Mouse (Mus musculus): ENCODE data around the gene Chst4. TPM values are rescaled to one million over a fixed set of nuclear protein-coding genes. Genes with fewer than 3 reads are reported as not detected.
A peak's percentile ranks its signal among the peaks of the same experiment; 100 is the strongest.

Gene Chst4
- total and polyA plus RNA-seq, 3 experiments: not detected

DNA sequence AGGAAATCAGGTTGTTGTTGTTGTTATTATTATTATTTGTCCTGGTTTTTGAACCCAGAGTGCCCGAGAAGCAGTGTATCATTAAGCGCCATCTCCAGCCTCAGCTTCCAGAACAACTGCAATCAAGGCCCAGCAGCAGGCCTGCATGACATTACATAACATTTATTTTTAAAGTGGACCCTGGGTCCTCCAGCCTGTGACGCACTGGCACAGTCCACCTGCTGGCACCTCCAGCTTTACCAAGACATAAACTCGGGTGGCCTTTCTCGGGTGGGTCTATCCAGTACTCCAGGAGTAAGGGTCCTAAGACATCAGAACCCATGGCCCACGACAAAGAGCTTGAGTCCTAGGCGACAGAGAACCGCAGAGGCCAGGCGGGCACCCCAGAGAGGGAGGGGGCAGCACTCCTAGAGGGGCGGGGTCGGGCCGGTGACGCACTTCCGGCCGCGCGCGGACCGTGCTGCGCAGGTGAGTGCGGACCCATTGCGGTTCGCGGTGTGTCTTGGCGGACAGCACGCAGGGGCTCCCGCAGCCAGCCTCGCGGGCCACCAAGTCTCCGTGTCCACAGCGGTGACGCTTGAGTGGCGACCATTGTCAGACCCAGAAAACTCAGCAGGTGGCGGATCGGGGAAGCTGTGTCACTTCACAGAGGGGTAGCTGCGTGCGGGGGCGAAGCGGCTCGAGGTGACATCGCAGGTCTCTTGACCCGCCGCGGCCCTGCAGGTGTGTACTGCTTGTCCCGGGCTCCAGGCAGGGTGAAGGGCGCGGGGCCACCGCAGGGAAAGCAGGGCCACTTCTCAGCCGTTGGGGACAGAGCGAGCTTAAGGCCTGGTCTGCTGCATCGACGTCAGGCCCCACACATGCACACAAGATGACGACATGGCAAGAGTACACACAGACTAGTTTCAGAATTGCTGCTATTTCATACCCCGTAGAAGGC is 40.0 kb upstream of the Chst4 start, which contains the start of gene Zfp612:
Zfp612 (plus strand) TSS at position 465 of the 940 bp plus-strand sequence.
- H3K79me2 ChIP-seq (replicated peaks; ENCODE audit: control insufficient read depth, extremely low read depth, insufficient read depth, poor library complexity, severe bottlenecking): no peaks in the 10 kb centered on the region
- no peak within 1 kb of the TSS for H3K27ac ChIP-seq (ENCODE audit: insufficient read depth, low read depth)
- H3K27me3 ChIP-seq (replicated peaks): no peaks in the 10 kb centered on the region
- H3K9ac ChIP-seq (ENCODE audit: insufficient read depth, low read depth): peak within 1 kb of the TSS; percentile 33; the same call in 1 of the 2 replicates
- in situ Hi-C loops (cut with MboI; ENCODE audit: low pct_ligation_motif_present, low pct_unique_long_range_greater_than_20kb, low sequenced_read_pairs) (no loop called here), dilution Hi-C loops (cut with MboI; ENCODE audit: extremely low pct_ligation_motif_present, extremely low pct_unique_long_range_greater_than_20kb, low sequenced_read_pairs) (no loop called here)
- peaks cover 2 to 4% of the 10 kb centered on the region in 2 experiments; a peak in 3 of 4 replicates for H3K4me1 ChIP-seq (ENCODE audit: control insufficient read depth in 1 of 2, insufficient read depth in 2 of 2)
- H3K4me2 ChIP-seq (ENCODE audit: insufficient read depth, low read depth, poor library complexity, severe bottlenecking): peak within 1 kb of the TSS; percentile 58
- H3K9me3 ChIP-seq (replicated peaks; ENCODE audit: low read length): no peaks in the 10 kb centered on the region
- H3K4me3 ChIP-seq (replicated peaks in 1 of 3; ENCODE audit: low read depth in 2 of 3, low read length in 2 of 3, poor library complexity in 1 of 3): peak within 1 kb of the TSS; percentile 20 to 73 (median 30)
- peaks cover 0 to 3% of the 10 kb centered on the region in 2 experiments for H3K36me3 ChIP-seq (replicated peaks in 1 of 2; ENCODE audit: control insufficient read depth in 1 of 2, insufficient read depth in 1 of 2, low read length in 1 of 2)
- no peak for DNase-seq (ENCODE audit: extremely low read depth)
- peak; percentile 79; the same call in 1 of the 2 replicates for TF ChIP-seq MAZ (IDR thresholded peaks at IDR 0.05; ENCODE audit: low read depth, low read length)
- peak; percentile 86 for TF ChIP-seq BHLHE40 (IDR thresholded peaks at IDR 0.05; ENCODE audit: low read depth, low read length)
- TF ChIP-seq NELFE (IDR thresholded peaks at IDR 0.05; ENCODE audit: low read depth, low read length): no peak
- no peak for TF ChIP-seq GABPA (IDR thresholded peaks at IDR 0.05; ENCODE audit: insufficient replicate concordance, low read depth, low read length)
- TF ChIP-seq RAD21 (IDR thresholded peaks at IDR 0.05; ENCODE audit: low read depth, low read length): no peak
- no peak for TF ChIP-seq ZNF384 (IDR thresholded peaks at IDR 0.05; ENCODE audit: low read depth, low read length)
- TF ChIP-seq PAX5 (IDR thresholded peaks at IDR 0.05; ENCODE audit: low read length): no peak
- no peak for TF ChIP-seq MAFK (IDR thresholded peaks at IDR 0.05; ENCODE audit: insufficient replicate concordance, low read length)
- no peak for TF ChIP-seq MAX (IDR thresholded peaks at IDR 0.05; ENCODE audit: low read length)
- no peak; the same call in 1 of the 2 replicates for TF ChIP-seq IRF4 (IDR thresholded peaks at IDR 0.05; ENCODE audit: low read depth, low read length)
- peak; percentile 42; the same call in 1 of the 2 replicates for TF ChIP-seq ELF1 (IDR thresholded peaks at IDR 0.05; ENCODE audit: low read depth, low read length)
- no peak for TF ChIP-seq E2F4 (IDR thresholded peaks at IDR 0.05; ENCODE audit: insufficient replicate concordance, low read depth, low read length)
- no peak for TF ChIP-seq JUN (IDR thresholded peaks at IDR 0.05; ENCODE audit: insufficient read depth, low read depth, low read length)
- peak; percentile 39; the same call in 1 of the 2 replicates for TF ChIP-seq HCFC1 (IDR thresholded peaks at IDR 0.05; ENCODE audit: low read depth, low read length)
- TF ChIP-seq ETS1 (conservative IDR thresholded peaks at IDR 0.05; ENCODE audit: low read depth, low read length): no peak
- no peak for TF ChIP-seq SIN3A (IDR thresholded peaks at IDR 0.05; ENCODE audit: low read length)
- TF ChIP-seq RCOR1 (conservative IDR thresholded peaks at IDR 0.05; ENCODE audit: low read depth, low read length): no peak
- TF ChIP-seq CHD1 (IDR thresholded peaks at IDR 0.05; ENCODE audit: low read depth, low read length): no peak
- TF ChIP-seq POLR2AphosphoS2 (IDR thresholded peaks at IDR 0.05; ENCODE audit: low read depth, low read length): no peak
- TF ChIP-seq KAT2A (IDR thresholded peaks at IDR 0.05; ENCODE audit: insufficient replicate concordance, low read length): no peak
- TF ChIP-seq TCF12 (IDR thresholded peaks at IDR 0.05; ENCODE audit: low read depth, low read length): no peak
- TF ChIP-seq UBTF (IDR thresholded peaks at IDR 0.05; ENCODE audit: low read depth, low read length): no peak
- peak; percentile 81 for TF ChIP-seq NRF1 (IDR thresholded peaks at IDR 0.05; ENCODE audit: low read depth, low read length)
- TF ChIP-seq EP300 (IDR thresholded peaks at IDR 0.05; ENCODE audit: low read length): no peak
- TF ChIP-seq SMC3 (IDR thresholded peaks at IDR 0.05; ENCODE audit: low read depth, low read length): no peak
- no peak for TF ChIP-seq MEF2A (IDR thresholded peaks at IDR 0.05; ENCODE audit: borderline replicate concordance, low read depth, low read length)
- no peak; the same call in 1 of the 2 replicates for TF ChIP-seq MXI1 (IDR thresholded peaks at IDR 0.05; ENCODE audit: low read depth, low read length)
- no peak for TF ChIP-seq ZMIZ1 (IDR thresholded peaks at IDR 0.05; ENCODE audit: low read depth, low read length)
- no peak for TF ChIP-seq ZC3H11A (IDR thresholded peaks at IDR 0.05; ENCODE audit: low read depth, low read length)
- no peak for TF ChIP-seq ZKSCAN1 (IDR thresholded peaks at IDR 0.05; ENCODE audit: borderline replicate concordance, low read depth, low read length)
- TF ChIP-seq USF1 (IDR thresholded peaks at IDR 0.05; ENCODE audit: low read depth, low read length): no peak
- no peak for TF ChIP-seq JUND (conservative IDR thresholded peaks at IDR 0.05; ENCODE audit: low read depth, low read length)
- no peak for TF ChIP-seq USF2 (conservative IDR thresholded peaks at IDR 0.05; ENCODE audit: low read depth, low read length)
- TF ChIP-seq CTCF (conservative IDR thresholded peaks at IDR 0.05 in 1 of 2, IDR thresholded peaks at IDR 0.05 in 1 of 2; ENCODE audit: low read depth in 2 of 2, low read length in 2 of 2): no peak
- TF ChIP-seq MYC (IDR thresholded peaks at IDR 0.05; ENCODE audit: low read depth, low read length): no peak
- peak; percentile 69; the same call in 1 of the 2 replicates for TF ChIP-seq POLR2A (IDR thresholded peaks at IDR 0.05; ENCODE audit: low read depth, low read length)
- no peak for TF ChIP-seq TBP (conservative IDR thresholded peaks at IDR 0.05; ENCODE audit: low read depth, low read length)
- no peak for TF ChIP-seq CHD2 (IDR thresholded peaks at IDR 0.05; ENCODE audit: low read length)
